ENCODE assay signal across 12 mouse cellular contexts in genomic region chr11:35125108-35125490, GRCm38 (mm10). TPM values are rescaled to one million over a fixed set of nuclear protein-coding genes. Genes with fewer than 3 reads are reported as not detected.
DNase-seq lines count a peak whose midpoint lies in the region; ATAC-seq and TF ChIP-seq lines count a peak whose summit lies in the region.
"Had no signal": no experiment of that assay in that cellular context is flagged by ENCODE, and none has a peak within 500 bp of the region (broad histone marks: within the 10 kb centered on the region; RNA-seq: fewer than 3 reads in every experiment).

No protein-coding gene starts in this region.

- no peak overlapping the region for H3K9ac ChIP-seq in neural tube, embryonic 13.5 days
- no peak overlapping the region for H3K9ac ChIP-seq in neural tube, embryonic 15.5 days (replicated peaks)
- no peak overlapping the region for H3K9ac ChIP-seq in limb, embryonic 13.5 days
- no peak overlapping the region for H3K9ac ChIP-seq in midbrain, postnatal 0 days (replicated peaks; ENCODE audit: low read length, poor library complexity, severe bottlenecking)

- peaks cover 65% of the 10 kb centered on the region for H3K27me3 ChIP-seq in neural tube, embryonic 13.5 days
- peaks cover 49% of the 10 kb centered on the region for H3K27me3 ChIP-seq in neural tube, embryonic 15.5 days (replicated peaks)
- H3K27me3 ChIP-seq in limb, embryonic 13.5 days = peaks cover 8% of the 10 kb centered on the region; the same call in 1 of the 2 replicates
- H3K27me3 ChIP-seq in midbrain, postnatal 0 days (ENCODE audit: insufficient read depth, low read length) = peaks cover 23% of the 10 kb centered on the region

- WGBS in neural tube, embryonic 13.5 days = 54% methylated on average over 10 of the region's 10 CpGs
- WGBS in neural tube, embryonic 15.5 days = 71% methylated on average over 10 of the region's 10 CpGs
- 10% methylated on average over 10 of the region's 10 CpGs for WGBS in limb, embryonic 13.5 days
- WGBS in midbrain, postnatal 0 days = 74% methylated on average over 10 of the region's 10 CpGs

- no peak overlapping the region for H3K4me3 ChIP-seq in neural tube, embryonic 13.5 days
- H3K4me3 ChIP-seq in neural tube, embryonic 15.5 days (replicated peaks) = no peak overlapping the region
- H3K4me3 ChIP-seq in limb, embryonic 13.5 days = no peak overlapping the region; the same call in 1 of the 2 replicates
- H3K4me3 ChIP-seq in midbrain, postnatal 0 days (ENCODE audit: low read depth, low read length) = no peak overlapping the region

- H3K9me3 ChIP-seq in neural tube, embryonic 13.5 days = no peaks in the 10 kb centered on the region
- H3K9me3 ChIP-seq in neural tube, embryonic 15.5 days (replicated peaks) = no peaks in the 10 kb centered on the region
- no peaks in the 10 kb centered on the region for H3K9me3 ChIP-seq in limb, embryonic 13.5 days
- H3K9me3 ChIP-seq in midbrain, postnatal 0 days (ENCODE audit: low read length) = no peaks in the 10 kb centered on the region

- no peak overlapping the region for H3K27ac ChIP-seq in neural tube, embryonic 13.5 days (replicated peaks)
- H3K27ac ChIP-seq in neural tube, embryonic 15.5 days (replicated peaks) = no peak overlapping the region
- no peak overlapping the region for H3K27ac ChIP-seq in limb, embryonic 13.5 days
- H3K27ac ChIP-seq in midbrain, postnatal 0 days (ENCODE audit: low read depth, low read length) = no peak overlapping the region

- peak; percentile 23 for DNase-seq in kidney, adult 11 months
- DNase-seq in left cerebral cortex, adult 8-10 months (ENCODE audit: low spot score in 2 of 2) = no peak
- DNase-seq in midbrain, postnatal 0 days (ENCODE audit: low spot score) = no peak
- DNase-seq: adrenal gland, adult 2 months; cerebellum, adult 18-20 months; thymus, postnatal 25 days had no signal

- no peak for ATAC-seq in neural tube, embryonic 13.5 days (ENCODE audit: low read depth)
- no peak for ATAC-seq in neural tube, embryonic 15.5 days (ENCODE audit: low FRiP score)
- ATAC-seq in limb, embryonic 13.5 days (ENCODE audit: low FRiP score, low read depth) = no peak
- no peak for ATAC-seq in erythroid progenitor cell, adult 5-6 weeks (replicated peaks; ENCODE audit: low FRiP score, poor library complexity, severe bottlenecking)
- ATAC-seq in midbrain, postnatal 0 days (ENCODE audit: low FRiP score) = no peak

- peak overlapping the region; percentile 95; the same call in 1 of the 2 replicates for H3K4me2 ChIP-seq in neural tube, embryonic 13.5 days
- no peak overlapping the region for H3K4me2 ChIP-seq in neural tube, embryonic 15.5 days
- peak overlapping the region; percentile 87 for H3K4me2 ChIP-seq in limb, embryonic 13.5 days (replicated peaks)
- no peak overlapping the region for H3K4me2 ChIP-seq in midbrain, postnatal 0 days (ENCODE audit: low read depth, low read length, poor library complexity, severe bottlenecking)
- H3K4me2 ChIP-seq: liver, embryonic 11.5 days had no signal

- peaks cover 36% of the 10 kb centered on the region for H3K4me1 ChIP-seq in neural tube, embryonic 13.5 days (replicated peaks)
- peaks cover 42% of the 10 kb centered on the region for H3K4me1 ChIP-seq in neural tube, embryonic 15.5 days
- H3K4me1 ChIP-seq in limb, embryonic 13.5 days = peaks cover 62% of the 10 kb centered on the region
- no peaks in the 10 kb centered on the region for H3K4me1 ChIP-seq in midbrain, postnatal 0 days (ENCODE audit: insufficient read depth, low read length)

- no peak for TF ChIP-seq CTCF in midbrain, postnatal 0 days (IDR thresholded peaks at IDR 0.05)

- no peaks in the 10 kb centered on the region for H3K36me3 ChIP-seq in neural tube, embryonic 13.5 days
- H3K36me3 ChIP-seq in neural tube, embryonic 15.5 days = no peaks in the 10 kb centered on the region
- H3K36me3 ChIP-seq in limb, embryonic 13.5 days = no peaks in the 10 kb centered on the region
- H3K36me3 ChIP-seq in midbrain, postnatal 0 days (ENCODE audit: insufficient read depth, low read length) = no peaks in the 10 kb centered on the region
- H3K36me3 ChIP-seq: G1E had no signal

RNA-seq across cellular contexts. Expression of gene Slit3, which starts 4.1 kb away (rescaled TPM):
- 31.2 and 38.8 TPM in 2 replicates for polyA plus RNA-seq in neural tube, embryonic 13.5 days (2015; fragmentation: Nextera tagmentation; extraction: Ambion mirVana)
- 20.6 and 26.2 TPM in 2 replicates for polyA plus RNA-seq in neural tube, embryonic 15.5 days (2015; fragmentation: Nextera tagmentation; extraction: Ambion mirVana)
- 20.9 and 21.9 TPM in 2 replicates for polyA plus RNA-seq in limb, embryonic 13.5 days (2015; fragmentation: Nextera tagmentation; extraction: Ambion mirVana)
- 0.72 TPM in 1 of 2 replicates, not detected in the other for total RNA-seq in erythroid progenitor cell, adult 5-6 weeks (2015; ENCODE audit: low replicate concordance)
- total RNA-seq in erythroid progenitor cell, adult 5-6 weeks (2017; ENCODE audit: low replicate concordance) = not detected in 2 replicates
- 10 to 100 TPM; 41.7 to 49.2 (median 48.2) TPM for total RNA-seq in left cerebral cortex, adult 8-10 months (2022)
- total RNA-seq in midbrain, postnatal 0 days (2014; rRNA removed) = 7.7 and 12.7 TPM in 2 replicates
- 2.2 and 3.6 TPM in 2 replicates for polyA plus RNA-seq in midbrain, postnatal 0 days (2015; fragmentation: Nextera tagmentation; extraction: Ambion mirVana)
- polyA plus RNA-seq: G1E had no signal

Comparison
In these comparisons a context has a peak if more than half of its experiments do, and no peak if none do; other contexts are left out.
1. H3K4me2 ChIP-seq: peak in neural tube, embryonic 13.5 days (single experiment) and limb, embryonic 13.5 days (single experiment); none in neural tube, embryonic 15.5 days (single experiment) and midbrain, postnatal 0 days (single experiment).